Mouse (Mus musculus) hindbrain, postnatal 0 days (tissue): ENCODE data around the gene Ubc. TPM values are rescaled to one million over a fixed set of nuclear protein-coding genes. Genes with fewer than 3 reads are reported as not detected.

ENCODE experiments used
- ATAC-seq: fragments of 200-750 bp; cut with Nextera tagmentation; 2 replicates; pipeline ENCODE4 v1.8.0; 2017; ENCODE audit warnings: mild to moderate bottlenecking, moderate TSS enrichment, moderate library complexity
- DNase-seq: peaks from one replicate; pipeline ENCODE4 v3.0.0-alpha.2; 2015; ENCODE audit warnings: low spot score
- H3K27ac ChIP-seq: fragments of 300-500 bp; sonication (generic); 2 replicates; pipeline ENCODE4 v1.5.1; 2014; ENCODE audit warnings: mild to moderate bottlenecking
- H3K27me3 ChIP-seq: fragments of 300-500 bp; sonication (generic); 2 replicates; pipeline ENCODE4 v1.6.1; 2014; ENCODE audit warnings: low read length, mixed read lengths; ENCODE audit not compliant: insufficient read depth
- H3K36me3 ChIP-seq: fragments of 300-500 bp; sonication (generic); 2 replicates; pipeline ENCODE4 v1.6.1; 2014; ENCODE audit warnings: low read length, mixed read lengths; ENCODE audit not compliant: insufficient read depth
- H3K4me1 ChIP-seq: fragments of 300-500 bp; sonication (generic); 2 replicates; pipeline ENCODE4 v1.6.1; 2014; ENCODE audit warnings: antibody characterized with exemption, low read length, mixed read lengths; ENCODE audit not compliant: insufficient read depth
- H3K4me2 ChIP-seq: fragments of 300-500 bp; sonication (generic); 2 replicates; pipeline ENCODE4 v1.6.1; 2014; ENCODE audit warnings: low read depth, mild to moderate bottlenecking, low read length, moderate library complexity, mixed read lengths
- H3K4me3 ChIP-seq: fragments of 300-500 bp; sonication (generic); 2 replicates; pipeline ENCODE4 v1.5.1; 2014; ENCODE audit warnings: low read length
- H3K9ac ChIP-seq: fragments of 300-500 bp; sonication (generic); replicated peaks from 2 replicates; pipeline ENCODE4 v1.6.1; 2014; ENCODE audit warnings: mild to moderate bottlenecking, low read length, moderate library complexity, mixed read lengths
- H3K9me3 ChIP-seq: fragments of 300-500 bp; sonication (generic); 2 replicates; pipeline ENCODE4 v1.6.1; 2016; ENCODE audit warnings: low read length, mixed read lengths
- CTCF ChIP-seq: IDR thresholded peaks from 2 replicates; pipeline ENCODE4 v1.5.1; 2016; ENCODE audit warnings: antibody characterized with exemption, control low read depth, low read depth
- WGBS: fragments of 180-500 bp; shearing (Covaris S2); extraction: QIAGEN DNeasy Blood & Tissue Kit; methylation state at CpG from one replicate; pipeline ENCODE4 v1.1.7; 2014; 5-methylcytosine and 5-hydroxymethylcytosine counted together
- polyA plus RNA-seq: library from polyadenylated mRNA; unstranded; fragments of >200 nt; fragmentation: Nextera tagmentation; extraction: Ambion mirVana; gene quantifications from 2 replicates; pipeline ENCODE4 v1.2.1, GENCODE M21; 2015
- total RNA-seq: library from RNA; depleted of rRNA; stranded (reverse); fragments of >200 nt; gene quantifications from 2 replicates; pipeline ENCODE4 v1.2.3, GENCODE M21; 2014

The Ubc gene
- total and polyA plus RNA-seq, 2 experiments from 2014 or later, result 911 to 1,219 TPM

- Histone ChIP-seq H3K9me3 (no peaks in the 10 kb centered on the region), H3K4me1 (peaks cover 6% of the 10 kb centered on the region), H3K4me3 (peak overlapping the region; percentile 26), H3K27ac (peak overlapping the region; percentile 60), H3K4me2 (peak overlapping the region; percentile 43), H3K9ac (no peak overlapping the region), H3K36me3 (peaks cover 2% of the 10 kb centered on the region; the same call in 1 of the 2 replicates), H3K27me3 (no peaks in the 10 kb centered on the region)
- TF ChIP-seq CTCF, result no peak
- WGBS, result 2% methylated on average over 13 of the region's 13 CpGs
- ATAC-seq (peak; percentile 55), DNase-seq (peak; percentile 90)
Observed at GRCm38 (mm10) chr5:125408842-125409241, 18.8 kb upstream of the Ubc start.

GRCm38 (mm10) chr5:125407910-125408575 is 18.0 kb upstream of the Ubc start:
- Histone ChIP-seq H3K9me3 (no peaks in the 10 kb centered on the region), H3K4me2 (no peak overlapping the region), H3K27me3 (no peaks in the 10 kb centered on the region), H3K9ac (no peak overlapping the region), H3K27ac (0 out of 2 replicates have a peak overlapping the region, but pooled peaks have one; percentile 32), H3K36me3 (no peaks in the 10 kb centered on the region), H3K4me1 (peaks cover 6% of the 10 kb centered on the region), H3K4me3 (no peak overlapping the region)
- DNase-seq (no peak), ATAC-seq (no peak)
- no peak for TF ChIP-seq CTCF
- 75% methylated on average over 14 of the region's 14 CpGs for WGBS

- Histone ChIP-seq H3K4me2 (peak overlapping the region; percentile 83), H3K27ac (peak overlapping the region; percentile 92), H3K4me3 (peak overlapping the region; percentile 46), H3K27me3 (no peaks in the 10 kb centered on the region), H3K4me1 (peaks cover 6% of the 10 kb centered on the region), H3K36me3 (no peaks in the 10 kb centered on the region), H3K9ac (peak overlapping the region; percentile 67), H3K9me3 (no peaks in the 10 kb centered on the region)
- ATAC-seq (no peak), DNase-seq (no peak)
- 55% methylated on average over 13 of the region's 13 CpGs for WGBS
- no peak for TF ChIP-seq CTCF
Observed at GRCm38 (mm10) chr5:125407020-125407830, 17.2 kb upstream of the Ubc start.

- TF ChIP-seq CTCF, result no peak
- Histone ChIP-seq H3K4me3 (peak overlapping the region; percentile 46), H3K9me3 (no peaks in the 10 kb centered on the region), H3K36me3 (no peaks in the 10 kb centered on the region), H3K27ac (peak overlapping the region; percentile 92), H3K4me2 (peak overlapping the region; percentile 83), H3K9ac (peak overlapping the region; percentile 67), H3K4me1 (peaks cover 6% of the 10 kb centered on the region), H3K27me3 (no peaks in the 10 kb centered on the region)
- DNase-seq, result peak; percentile 55
- peak; percentile 33; the same call in 1 of the 2 replicates for ATAC-seq
- WGBS, result 3% methylated on average over 20 of the region's 20 CpGs
Observed at GRCm38 (mm10) chr5:125406322-125407016, 16.5 kb upstream of the Ubc start.

- ATAC-seq, result peak; percentile 63
- 1% methylated on average over 31 of the region's 31 CpGs for WGBS
- no peak for TF ChIP-seq CTCF
Observed at GRCm38 (mm10) chr5:125405546-125406248, 15.7 kb upstream of the Ubc start.

More at GRCm38 (mm10) chr5:125405546-125406248, 15.7 kb upstream of the Ubc start:
- Histone ChIP-seq H3K27me3 (no peaks in the 10 kb centered on the region), H3K4me3 (peak overlapping the region; percentile 46), H3K9ac (peak overlapping the region; percentile 67), H3K27ac (peak overlapping the region; percentile 92), H3K4me2 (peak overlapping the region; percentile 83), H3K9me3 (no peaks in the 10 kb centered on the region), H3K36me3 (no peaks in the 10 kb centered on the region), H3K4me1 (peaks cover 6% of the 10 kb centered on the region)
- peak; percentile 93 for DNase-seq
